Mouse (Mus musculus) stomach, postnatal 0 days (tissue): ENCODE measurements at regions not wholly inside any gene's neighbourhood (a gene's known extent, or its start where the extent isn't known, plus 50 kb on each side); places are given as distances from the start of the nearest gene placed in this dataset.

Source experiments
- ATAC-seq: fragments of 200-750 bp; cut with Nextera tagmentation; 2 replicates; pipeline ENCODE4 v1.8.0; 2017; ENCODE audit not compliant: low FRiP score, low TSS enrichment
- DNase-seq: peaks from one replicate; pipeline ENCODE4 v3.0.0-alpha.2; 2016; ENCODE audit warnings: low spot score
- H3K27ac ChIP-seq: fragments of 300-500 bp; sonication (generic); replicated peaks from 2 replicates; pipeline ENCODE4 v1.5.1; 2014; ENCODE audit warnings: mild to moderate bottlenecking, control low read depth
- H3K27me3 ChIP-seq: fragments of 300-500 bp; sonication (generic); 2 replicates; pipeline ENCODE4 v1.6.1; 2014; ENCODE audit warnings: low read length; ENCODE audit not compliant: control insufficient read depth, insufficient read depth
- H3K36me3 ChIP-seq: fragments of 300-500 bp; sonication (generic); 2 replicates; pipeline ENCODE4 v1.6.1; 2014; ENCODE audit warnings: low read length, mixed read lengths; ENCODE audit not compliant: control insufficient read depth, insufficient read depth
- H3K4me1 ChIP-seq: fragments of 300-500 bp; sonication (generic); replicated peaks from 2 replicates; pipeline ENCODE4 v1.6.1; 2014; ENCODE audit warnings: antibody characterized with exemption; ENCODE audit not compliant: control insufficient read depth, insufficient read depth
- H3K4me2 ChIP-seq: fragments of 300-500 bp; sonication (generic); replicated peaks from 2 replicates; pipeline ENCODE4 v1.6.1; 2014; ENCODE audit warnings: low read depth, mild to moderate bottlenecking, control low read depth, moderate library complexity
- H3K4me3 ChIP-seq: fragments of 300-500 bp; sonication (generic); 2 replicates; pipeline ENCODE4 v1.5.1; 2014; ENCODE audit warnings: low read depth, low read length, control low read depth
- H3K9ac ChIP-seq: fragments of 300-500 bp; sonication (generic); 2 replicates; pipeline ENCODE4 v1.6.1; 2014; ENCODE audit warnings: mild to moderate bottlenecking, low read length, control low read depth, mixed read lengths
- H3K9me3 ChIP-seq: fragments of 300-500 bp; sonication (generic); 2 replicates; pipeline ENCODE4 v1.6.1; 2016; ENCODE audit warnings: low read length; ENCODE audit not compliant: control insufficient read depth
- CTCF ChIP-seq: IDR thresholded peaks from 2 replicates; pipeline ENCODE4 v1.5.1; 2016; ENCODE audit warnings: antibody characterized with exemption, low read depth, mild to moderate bottlenecking, moderate library complexity
- EP300 ChIP-seq: optimal IDR thresholded peaks from 2 replicates; pipeline ENCODE3; 2016; ENCODE audit warnings: antibody characterized with exemption
- whole genome bisulfite sequencing: fragments of 180-500 bp; shearing (Covaris S2); extraction: QIAGEN DNeasy Blood & Tissue Kit; methylation state at CpG from one replicate; pipeline ENCODE4 v1.1.7; 2014; 5-methylcytosine and 5-hydroxymethylcytosine counted together

DNA sequence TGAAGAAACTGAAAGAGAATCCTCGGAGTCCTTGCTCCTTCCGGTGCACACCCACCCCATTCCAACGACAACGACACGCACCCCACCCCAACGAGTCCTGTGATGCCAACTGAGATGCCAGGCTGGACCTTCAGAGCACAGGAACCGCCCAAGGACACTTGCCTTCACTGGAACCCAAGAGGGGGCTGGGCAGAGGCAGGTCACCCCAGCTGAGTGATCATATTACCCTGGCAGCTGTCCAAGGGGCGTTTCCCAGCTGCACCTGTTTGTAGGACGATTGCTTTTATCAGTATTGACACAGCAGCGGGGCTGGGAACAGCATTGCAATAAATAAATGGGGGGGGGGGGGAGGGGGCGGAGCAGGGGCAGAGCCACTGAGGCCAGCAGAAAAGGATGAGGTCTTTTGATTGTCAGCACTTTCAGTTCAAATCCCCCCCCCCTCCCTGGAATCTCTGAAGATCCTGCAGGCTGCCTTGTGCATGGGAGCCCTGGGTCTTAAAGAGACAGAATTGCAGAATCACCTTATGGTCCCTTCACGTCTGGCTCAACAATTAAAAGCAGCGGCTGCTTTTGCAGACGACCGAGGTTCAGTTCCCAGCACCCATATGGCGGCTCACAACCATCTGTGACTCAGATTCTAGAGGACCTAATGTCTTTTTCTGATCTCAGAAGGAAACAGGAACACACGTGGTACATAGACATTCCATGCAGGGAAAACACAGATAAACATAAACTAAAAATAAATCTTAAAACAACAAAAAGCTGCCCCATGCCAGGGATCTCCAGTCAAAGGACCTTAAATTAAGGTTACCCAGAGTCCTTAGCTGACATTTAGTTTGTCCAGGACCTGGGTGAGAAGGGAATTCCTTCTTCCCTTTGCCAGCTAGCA is 52.0 kb upstream of the Pim1 start:
- ATAC-seq = peak; percentile 55
- Histone ChIP-seq H3K4me2 (peak overlapping the region; percentile 29; the same call in 1 of the 2 replicates), H3K4me3 (no peak overlapping the region; the same call in 1 of the 2 replicates), H3K9ac (no peak overlapping the region), H3K36me3 (no peaks in the 10 kb centered on the region), H3K27me3 (no peaks in the 10 kb centered on the region), H3K27ac (peak overlapping the region; percentile 56), H3K4me1 (peaks cover 3% of the 10 kb centered on the region; the same call in 1 of the 2 replicates), H3K9me3 (no peaks in the 10 kb centered on the region)
- TF ChIP-seq EP300 (no peak), CTCF (no peak)
- peak; percentile 95 for DNase-seq
- 21% methylated on average over 17 of the region's 17 CpGs for WGBS

DNA sequence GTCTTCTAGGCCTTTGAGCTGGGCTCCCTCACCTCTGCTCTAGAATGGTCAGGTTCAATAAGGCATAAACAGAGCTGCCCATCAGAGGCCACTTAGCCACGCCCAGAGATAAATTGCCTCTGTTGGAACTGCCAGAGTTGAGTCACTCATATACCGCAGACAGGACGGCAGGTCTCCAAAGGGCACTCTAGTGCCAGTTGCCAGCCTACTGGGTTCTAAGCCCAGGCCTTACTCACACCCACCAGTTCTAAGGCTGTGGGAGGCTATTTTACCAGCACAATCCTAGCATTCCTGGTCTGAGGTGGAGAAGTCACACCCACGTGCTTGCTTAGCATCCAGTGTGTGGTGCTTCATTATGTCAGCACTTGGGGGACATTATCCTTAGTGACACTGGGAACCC is 50.6 kb upstream of the Pim1 start:
- no peaks in the 10 kb centered on the region for H3K27me3 ChIP-seq
- TF ChIP-seq CTCF = no peak
- TF ChIP-seq EP300 = no peak
- H3K4me3 ChIP-seq = no peak overlapping the region
- peak overlapping the region; percentile 61 for H3K27ac ChIP-seq
- peak; percentile 78 for ATAC-seq
- no peaks in the 10 kb centered on the region for H3K9me3 ChIP-seq
- H3K9ac ChIP-seq = no peak overlapping the region
- H3K4me1 ChIP-seq = peaks cover 4% of the 10 kb centered on the region; the same call in 1 of the 2 replicates
- peak; percentile 73 for DNase-seq
- 42% methylated on average over 4 of the region's 4 CpGs for WGBS
- no peak overlapping the region for H3K4me2 ChIP-seq
- H3K36me3 ChIP-seq = no peaks in the 10 kb centered on the region

DNA sequence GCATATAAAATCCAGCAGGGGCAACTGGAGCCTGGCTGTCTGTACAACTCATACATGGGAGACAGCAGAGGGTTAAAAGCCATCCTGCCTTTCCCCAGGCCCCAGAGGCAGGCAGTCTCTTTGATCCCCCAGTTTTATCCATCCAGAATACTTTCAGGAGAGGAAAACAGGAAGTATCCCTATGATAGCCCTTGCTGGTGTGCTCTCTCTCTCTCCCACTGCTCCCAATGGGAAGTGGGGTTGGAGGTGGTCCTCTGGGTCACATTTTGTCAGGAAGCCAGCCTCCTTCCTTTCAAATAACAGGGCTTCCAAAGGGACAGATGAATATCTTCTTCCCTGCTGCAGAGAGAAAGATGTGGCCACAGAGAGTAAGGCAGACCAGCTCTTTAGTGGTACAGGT is 50.1 kb upstream of the Pim1 start:
- H3K27me3 ChIP-seq = no peaks in the 10 kb centered on the region
- no peak overlapping the region for H3K9ac ChIP-seq
- DNase-seq (no peak), ATAC-seq (no peak)
- TF ChIP-seq CTCF (no peak), EP300 (no peak)
- peak overlapping the region; percentile 61 for H3K27ac ChIP-seq
- H3K4me1 ChIP-seq = peaks cover 7% of the 10 kb centered on the region; the same call in 1 of the 2 replicates
- H3K4me3 ChIP-seq = no peak overlapping the region
- no peak overlapping the region for H3K4me2 ChIP-seq
- H3K9me3 ChIP-seq = no peaks in the 10 kb centered on the region
- H3K36me3 ChIP-seq = no peaks in the 10 kb centered on the region
